Mouse (Mus musculus) bone marrow macrophage, adult 2 months (primary cell): ENCODE data around the gene Lmo1. TPM values are rescaled to one million over a fixed set of nuclear protein-coding genes. Genes with fewer than 3 reads are reported as not detected.

Experiments
- H3K27ac ChIP-seq: 2 replicates; pipeline ENCODE4 v1.5.1; 2012; ENCODE audit warnings: low read depth, low read length; ENCODE audit not compliant: insufficient read depth
- H3K4me1 ChIP-seq: 2 replicates; pipeline ENCODE4 v1.6.1; 2012; ENCODE audit warnings: low read length; ENCODE audit not compliant: control insufficient read depth, insufficient read depth
- H3K4me3 ChIP-seq: 2 replicates; pipeline ENCODE4 v1.5.1; 2012; ENCODE audit warnings: mild to moderate bottlenecking, low read length, moderate library complexity; ENCODE audit not compliant: insufficient read depth
- CTCF ChIP-seq: IDR thresholded peaks from 2 replicates; pipeline ENCODE4 v1.5.1; 2012; ENCODE audit warnings: low read depth, mild to moderate bottlenecking, low read length, moderate library complexity
- POLR2A ChIP-seq: IDR thresholded peaks from 2 replicates; pipeline ENCODE4 v1.6.1; 2012; ENCODE audit warnings: mild to moderate bottlenecking, low read depth, low read length, borderline replicate concordance
- polyA plus RNA-seq: library from polyadenylated mRNA; stranded (reverse); fragments of >200 nt; gene quantifications from 2 replicates; pipeline ENCODE4 v1.2.4, GENCODE M21; 2012; ENCODE audit not compliant: missing spikeins, insufficient read depth, insufficient read length

Gene Lmo1
- polyA plus RNA-seq, 1 experiment, result not detected

DNA sequence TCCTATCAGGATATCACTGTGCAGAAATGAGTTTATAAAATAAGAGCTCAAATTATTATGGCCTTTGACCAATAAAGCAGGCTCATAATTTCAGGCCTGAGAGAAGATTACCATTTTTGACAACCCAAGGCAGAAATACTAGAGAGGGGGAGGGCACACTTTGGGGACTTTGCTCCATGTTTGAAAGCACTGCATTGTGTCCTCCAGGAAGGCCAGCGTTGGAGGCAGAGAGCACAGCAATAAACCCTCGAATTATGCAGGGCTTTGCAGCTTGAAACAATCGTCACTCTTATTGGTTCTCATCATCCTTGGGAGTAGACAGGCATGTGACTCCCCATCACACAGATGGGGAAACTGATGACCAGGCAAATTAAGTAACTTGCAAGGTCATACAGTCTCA is 28.1 kb upstream of the Lmo1 start:
- no peak overlapping the region for H3K27ac ChIP-seq
- H3K4me1 ChIP-seq, result no peaks in the 10 kb centered on the region
- no peak overlapping the region for H3K4me3 ChIP-seq
- TF ChIP-seq CTCF (no peak), POLR2A (no peak)

DNA sequence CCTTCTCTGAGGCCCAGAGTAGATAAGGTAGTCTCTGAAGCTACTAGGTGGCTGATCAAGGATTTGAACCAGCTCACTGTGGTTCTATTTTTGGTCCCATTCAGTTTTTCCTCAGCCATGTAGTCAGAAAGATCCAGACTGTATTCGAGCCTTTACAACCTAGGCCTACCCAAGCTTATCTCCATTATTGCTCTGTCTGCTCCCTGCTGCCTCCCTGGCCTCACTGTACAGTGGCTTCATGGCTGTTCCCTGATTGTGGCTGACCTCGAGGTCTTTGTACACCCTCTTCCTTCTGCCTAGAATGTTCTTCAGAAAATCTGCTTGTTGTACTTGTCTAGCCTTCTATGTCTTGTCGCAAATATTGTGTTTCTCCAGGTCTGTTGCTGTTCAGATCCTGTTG is 25.6 kb upstream of the Lmo1 start:
- H3K27ac ChIP-seq, result no peak overlapping the region
- H3K4me3 ChIP-seq, result no peak overlapping the region
- TF ChIP-seq CTCF, result no peak
- TF ChIP-seq POLR2A, result no peak
- no peaks in the 10 kb centered on the region for H3K4me1 ChIP-seq

DNA sequence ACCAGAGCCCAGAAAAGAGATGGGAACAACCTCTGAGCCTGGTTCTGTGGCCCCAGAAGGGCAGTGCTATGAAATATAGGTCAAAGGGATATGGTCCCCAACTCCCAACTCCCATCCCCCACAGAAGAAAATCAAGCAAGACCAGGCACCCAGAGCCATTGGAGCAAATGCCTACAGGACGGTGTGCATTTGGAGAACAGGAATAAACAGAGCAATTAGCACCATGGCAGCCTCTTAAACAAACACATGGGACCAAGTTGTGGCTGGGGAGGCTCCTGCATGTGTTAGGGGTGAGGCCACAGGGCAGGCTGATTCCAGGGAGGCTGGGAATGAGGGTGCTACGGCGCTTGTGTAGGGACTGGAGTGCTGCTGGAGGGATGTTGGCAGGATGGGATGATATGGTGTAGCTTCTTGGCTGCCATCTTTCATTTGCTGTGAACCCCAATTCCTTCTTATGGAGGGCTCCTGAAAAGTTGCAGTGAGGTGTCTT is 22.2 kb upstream of the Lmo1 start:
- no peak overlapping the region for H3K4me3 ChIP-seq
- no peaks in the 10 kb centered on the region for H3K4me1 ChIP-seq
- TF ChIP-seq POLR2A (no peak), CTCF (no peak)
- no peak overlapping the region for H3K27ac ChIP-seq

DNA sequence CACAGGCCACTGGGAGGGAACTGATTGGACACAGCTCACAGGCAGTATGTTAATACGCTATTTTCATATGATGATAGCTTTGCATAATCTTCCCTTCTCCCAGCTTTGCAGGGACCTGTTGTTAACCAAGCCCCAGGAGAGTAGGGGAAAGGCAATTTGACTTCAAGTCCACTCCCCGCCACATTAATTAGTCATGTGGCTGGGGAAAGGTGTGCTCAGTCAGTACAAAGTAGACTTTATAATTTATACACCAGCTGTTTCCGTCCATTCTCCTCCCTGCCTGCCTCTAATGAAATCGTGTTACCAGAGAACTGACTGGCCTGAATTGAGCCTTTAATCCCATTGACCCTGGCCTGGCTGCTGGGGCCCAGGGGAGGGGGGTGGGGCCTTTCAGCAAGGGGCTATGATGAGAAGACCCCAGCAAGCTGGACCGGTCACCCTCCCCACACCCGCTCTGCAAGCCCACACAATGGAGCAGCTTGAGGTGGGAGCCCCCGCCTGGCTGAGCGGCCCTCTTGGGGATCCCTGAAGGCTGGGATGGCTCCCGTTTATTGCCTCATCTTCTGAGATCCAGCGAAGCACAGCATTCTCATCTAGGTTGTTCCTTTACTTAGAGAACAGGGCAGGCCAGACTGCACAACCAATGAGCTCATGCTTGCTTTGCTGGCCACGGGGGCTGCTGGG is 21.5 kb upstream of the Lmo1 start:
- Histone ChIP-seq H3K4me3 (no peak overlapping the region), H3K4me1 (no peaks in the 10 kb centered on the region), H3K27ac (no peak overlapping the region)
- no peak for TF ChIP-seq POLR2A
- TF ChIP-seq CTCF, result no peak

DNA sequence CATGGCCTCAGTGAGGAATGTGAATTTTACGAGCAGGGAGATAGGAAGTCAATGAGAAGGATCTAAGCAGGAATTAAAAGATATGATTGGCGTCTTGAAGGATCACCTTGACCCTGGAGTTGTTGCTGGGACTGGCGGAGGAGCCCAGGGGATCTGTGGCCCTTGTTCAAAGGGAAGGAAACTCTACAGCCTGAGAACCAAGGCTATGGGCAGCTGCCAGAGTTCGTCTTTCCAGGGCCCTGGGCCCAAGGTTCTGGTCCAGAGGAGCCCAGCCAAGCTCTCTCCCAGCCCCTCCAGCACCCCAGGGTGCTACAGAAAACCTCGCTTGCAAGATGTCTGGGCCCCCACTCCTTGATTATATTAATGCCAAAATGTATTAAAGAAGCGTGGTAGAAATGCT is 21.0 kb upstream of the Lmo1 start:
- no peak overlapping the region for H3K4me3 ChIP-seq
- TF ChIP-seq POLR2A, result no peak
- no peak for TF ChIP-seq CTCF
- no peak overlapping the region for H3K27ac ChIP-seq

DNA sequence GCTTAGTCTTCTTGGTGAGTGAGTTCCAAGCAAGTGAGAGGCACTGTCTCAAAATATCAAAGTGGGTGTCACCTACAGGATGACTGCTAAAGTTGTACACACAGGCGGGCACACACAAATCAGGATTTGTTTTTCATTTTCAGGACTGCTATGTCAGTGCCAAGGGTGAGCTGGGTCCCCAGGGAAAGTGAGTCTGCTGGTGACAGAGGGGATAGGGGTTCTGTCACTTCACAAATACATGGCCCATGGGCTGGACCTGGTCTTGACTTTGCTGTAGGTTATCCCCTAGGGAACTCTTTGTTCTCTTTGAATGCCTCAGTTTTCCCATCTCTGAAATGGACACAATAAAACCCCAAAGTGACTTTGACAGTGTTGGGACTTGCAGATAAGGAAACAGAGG is 19.8 kb upstream of the Lmo1 start:
- Histone ChIP-seq H3K27ac (no peak overlapping the region), H3K4me1 (no peaks in the 10 kb centered on the region), H3K4me3 (no peak overlapping the region)
- TF ChIP-seq POLR2A (no peak), CTCF (no peak)

More for the DNA sequence above, 21.0 kb upstream of the Lmo1 start:
- H3K4me1 ChIP-seq, result no peaks in the 10 kb centered on the region

DNA sequence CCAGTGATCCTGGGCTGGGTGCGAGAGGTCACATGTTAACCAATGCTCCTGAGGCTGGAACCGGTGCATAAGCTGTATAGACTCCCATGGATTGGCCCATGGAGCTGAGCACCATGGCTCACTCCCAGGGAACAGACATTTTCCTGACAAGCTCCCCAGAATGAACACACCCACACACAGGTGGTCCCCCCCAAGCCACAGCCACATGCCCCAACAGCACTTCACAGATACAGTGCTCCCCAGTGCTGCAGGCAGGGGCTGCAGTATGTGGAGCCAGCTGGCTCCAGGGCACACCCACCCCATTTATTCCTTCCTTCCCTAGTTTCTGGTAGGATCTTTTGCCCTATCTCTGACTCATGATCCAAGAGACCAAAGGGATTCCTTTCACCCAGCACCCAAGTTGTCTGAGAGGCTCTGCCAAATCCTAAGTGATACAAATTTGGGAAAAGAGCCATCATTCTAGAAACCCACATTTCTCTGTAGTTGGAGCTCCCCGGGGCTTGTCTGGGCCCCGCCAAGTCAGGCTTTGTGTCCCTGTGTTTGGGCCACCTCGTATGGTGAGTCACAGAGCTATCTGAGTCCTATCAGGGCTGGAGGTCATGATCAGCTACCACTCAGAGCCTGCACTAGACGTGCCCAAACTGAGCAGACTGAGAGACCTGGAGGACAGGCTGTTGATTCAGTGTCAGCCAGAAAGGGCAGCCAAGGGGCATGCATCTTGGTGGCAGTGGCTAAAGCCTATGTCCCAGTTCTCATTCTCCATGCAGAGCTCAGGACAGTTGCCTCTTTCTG is 12.4 kb upstream of the Lmo1 start:
- TF ChIP-seq POLR2A (no peak), CTCF (no peak)
- H3K4me3 ChIP-seq, result no peak overlapping the region
- H3K27ac ChIP-seq, result no peak overlapping the region
- H3K4me1 ChIP-seq, result no peaks in the 10 kb centered on the region

DNA sequence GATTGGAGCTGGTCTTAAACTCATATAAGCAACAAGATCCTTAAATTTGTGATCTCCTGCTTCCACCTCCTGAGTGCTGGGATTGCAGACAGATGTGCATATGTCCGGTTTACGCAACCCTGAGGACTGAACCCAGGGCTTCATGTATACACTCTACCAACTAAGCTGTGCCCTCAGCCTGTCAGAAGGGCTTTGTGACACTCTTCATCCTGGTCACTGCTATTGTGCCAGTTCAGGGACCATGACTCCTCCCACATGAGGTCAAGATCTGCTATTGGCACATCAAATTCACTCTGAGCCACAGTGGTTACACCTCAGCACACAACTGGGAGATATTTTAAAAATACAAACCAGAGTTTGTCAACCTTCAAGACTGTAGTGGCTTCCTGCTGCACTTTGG is 11.0 kb upstream of the Lmo1 start:
- no peak overlapping the region for H3K27ac ChIP-seq
- no peak overlapping the region for H3K4me3 ChIP-seq
- TF ChIP-seq CTCF, result no peak
- TF ChIP-seq POLR2A, result no peak
- H3K4me1 ChIP-seq, result no peaks in the 10 kb centered on the region

DNA sequence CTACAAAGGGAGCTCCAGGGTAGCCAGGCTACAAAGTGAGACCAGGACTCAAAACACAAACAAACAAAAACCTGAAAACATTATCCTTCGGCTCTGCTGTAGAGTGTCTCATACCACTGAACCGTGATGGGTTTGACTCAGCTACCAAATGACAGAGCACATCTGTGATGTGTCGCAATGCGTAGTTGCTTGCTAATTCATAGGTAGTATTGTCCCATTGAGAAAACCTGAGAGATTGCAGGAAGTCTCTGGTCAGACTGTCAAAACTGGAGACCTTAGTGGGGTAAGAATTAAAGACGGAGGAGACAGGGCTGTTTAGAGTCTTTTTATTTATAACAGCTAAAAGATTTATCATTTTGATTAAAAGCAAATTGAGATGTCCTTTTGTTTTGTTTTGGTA is 10.6 kb upstream of the Lmo1 start:
- H3K27ac ChIP-seq, result no peak overlapping the region
- no peak for TF ChIP-seq CTCF
- no peak for TF ChIP-seq POLR2A
- no peak overlapping the region for H3K4me3 ChIP-seq
- H3K4me1 ChIP-seq, result no peaks in the 10 kb centered on the region

DNA sequence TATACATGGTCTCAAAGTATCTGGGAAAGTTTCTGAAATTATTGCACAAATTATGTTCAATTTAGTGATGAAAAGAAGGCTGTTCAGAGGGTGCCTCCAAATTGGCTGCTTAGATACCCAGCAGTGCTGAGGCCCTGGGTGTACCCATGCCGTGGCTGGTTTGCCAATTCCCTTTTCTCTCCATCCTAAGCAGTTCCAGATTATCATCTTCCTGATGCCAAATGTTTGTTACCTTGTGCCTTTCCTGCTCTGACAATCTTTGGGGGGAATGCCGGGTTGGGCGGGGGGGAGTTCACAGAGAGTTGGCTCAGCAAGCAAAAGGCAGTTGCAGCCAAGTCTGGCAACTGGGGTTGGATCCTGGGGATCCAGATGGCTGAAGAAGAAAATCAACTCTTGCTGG is 1.7 kb upstream of the Lmo1 start:
- H3K4me3 ChIP-seq, result no peak overlapping the region

More for the DNA sequence above, 1.7 kb upstream of the Lmo1 start:
- no peak for TF ChIP-seq CTCF
- no peak for TF ChIP-seq POLR2A
- Histone ChIP-seq H3K4me1 (no peaks in the 10 kb centered on the region), H3K27ac (no peak overlapping the region)
